Mouse (Mus musculus): ENCODE measurements at regions not wholly inside any gene's neighbourhood (a gene's known extent, or its start where the extent isn't known, plus 50 kb on each side); places are given as distances from the start of the nearest gene placed in this dataset.
A peak's percentile ranks its signal among the peaks of the same experiment; 100 is the strongest.

DNA sequence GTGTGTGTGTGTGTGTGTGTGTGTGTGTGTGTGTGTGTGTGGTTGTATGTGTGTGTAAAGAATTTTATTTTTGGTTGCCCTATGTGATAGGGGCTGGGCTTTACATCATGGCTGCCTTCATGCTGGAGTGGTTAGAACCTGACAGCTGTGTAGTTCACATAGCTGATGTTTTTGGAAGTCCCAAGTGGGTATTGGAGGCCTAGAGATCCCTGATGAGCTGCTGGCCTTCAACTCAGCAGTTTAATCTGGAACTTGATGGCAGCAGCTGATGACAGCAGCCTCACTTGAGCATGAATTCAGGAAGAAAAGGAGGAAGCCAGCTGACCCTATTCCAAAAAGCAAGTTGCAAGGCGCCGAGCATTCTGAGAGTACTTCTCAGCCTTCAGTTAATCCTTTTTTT is 846.6 kb downstream of the Adgrl2 start:
- DNase-seq: no peak

DNA sequence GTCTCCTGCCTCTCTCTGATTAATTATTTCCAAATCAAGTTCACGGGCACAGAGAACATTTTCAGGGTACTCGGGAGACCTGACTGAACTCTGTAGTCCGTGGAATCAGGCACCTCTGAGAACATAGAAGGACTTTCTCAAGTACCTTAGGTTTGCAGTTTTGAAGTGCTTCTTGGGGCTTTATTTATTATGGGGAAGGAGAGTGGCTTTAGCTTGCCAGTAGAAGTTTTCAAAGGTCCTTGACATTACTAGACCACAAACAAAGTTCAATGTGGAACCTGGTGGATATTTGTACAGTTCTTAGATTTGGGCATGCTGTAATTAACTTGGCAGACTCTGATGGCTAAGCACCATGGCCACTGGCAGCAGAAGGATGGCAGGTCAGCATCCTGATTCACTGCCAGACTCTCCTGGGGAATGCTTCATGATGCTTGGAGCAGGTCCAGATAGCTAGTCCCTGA is 853.5 kb downstream of the Adgrl2 start:
- peak; percentile 7 for DNase-seq

DNA sequence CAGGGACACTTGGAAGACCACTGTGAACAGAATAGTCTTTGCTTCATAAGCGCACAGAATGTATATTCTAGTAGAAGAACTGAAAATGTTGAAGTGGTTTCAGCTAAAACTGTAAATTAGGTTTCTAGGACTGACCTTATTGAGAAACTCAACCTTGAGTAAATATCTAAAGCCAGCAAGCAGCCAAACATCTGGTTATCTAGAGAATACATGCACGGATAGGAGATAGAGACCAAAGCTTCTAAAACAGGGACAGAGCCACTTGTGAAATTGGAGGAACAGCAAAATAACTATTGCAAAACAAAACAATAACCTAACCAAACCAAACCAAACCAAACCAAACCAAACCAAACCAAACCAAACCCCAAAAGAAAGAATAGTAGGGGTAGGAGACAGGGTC is 855.7 kb downstream of the Adgrl2 start:
- no peak for DNase-seq

DNA sequence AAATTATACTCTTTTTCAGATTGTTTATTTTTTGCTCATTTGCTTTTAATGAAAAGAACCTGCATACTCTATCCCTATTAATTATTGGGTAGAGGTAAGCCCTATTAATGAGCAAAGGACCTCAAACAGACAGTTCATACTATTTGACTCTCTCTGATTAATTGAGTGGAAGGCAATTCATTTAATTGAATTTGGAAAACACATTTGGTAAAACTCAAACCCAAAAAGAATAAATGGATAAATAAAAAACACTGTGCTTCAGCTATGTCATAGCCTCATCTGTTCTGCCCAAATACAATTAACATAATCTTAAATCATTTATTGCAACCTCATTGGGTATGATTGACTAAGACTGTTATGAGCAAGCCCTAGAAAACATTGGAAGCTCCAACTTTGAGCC is 874.8 kb downstream of the Adgrl2 start:
- DNase-seq: no peak

DNA sequence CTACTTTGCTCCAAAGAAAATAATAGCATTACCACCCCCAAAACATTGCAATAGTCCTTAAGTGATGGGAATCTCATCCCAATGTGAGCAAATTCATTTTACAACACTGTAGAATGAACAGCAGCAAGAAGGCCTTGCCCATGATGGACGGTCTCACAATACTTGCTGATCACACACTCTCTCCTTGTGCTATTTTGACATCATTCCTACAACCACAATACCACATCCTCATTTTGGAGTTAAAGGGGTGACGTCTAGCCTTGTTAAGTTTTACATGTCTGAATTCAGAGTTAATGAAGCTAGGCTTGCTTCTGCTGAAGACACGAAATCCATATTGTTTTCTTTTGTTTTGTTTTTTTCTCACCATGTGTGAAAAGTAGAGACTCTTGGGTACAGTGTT is 878.2 kb downstream of the Adgrl2 start:
- DNase-seq: no peak

- no peak for DNase-seq
Observed at GRCm38 (mm10) chr3:148107031-148107430, 883.3 kb downstream of the Adgrl2 start.

DNA sequence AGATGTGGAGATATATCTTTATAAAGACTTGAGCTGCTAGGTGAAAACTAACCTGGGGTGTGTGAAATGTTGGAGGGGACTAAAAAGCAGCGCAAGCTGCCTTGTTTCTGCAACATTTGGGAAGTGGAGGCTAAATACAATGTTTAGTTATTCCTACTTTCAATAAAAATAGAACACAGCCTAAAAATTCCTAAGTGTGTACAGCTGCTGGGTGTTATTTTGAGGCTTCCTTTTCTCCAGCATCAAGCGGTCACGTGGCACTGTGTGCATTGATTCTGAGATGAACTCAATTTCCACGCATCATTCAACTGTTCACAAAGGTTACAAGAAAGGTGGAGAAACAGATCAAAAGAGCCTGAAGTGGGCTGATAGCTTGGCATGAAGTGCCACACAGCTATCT is 896.4 kb downstream of the Adgrl2 start:
- no peak for DNase-seq

- no peak for DNase-seq
Observed at GRCm38 (mm10) chr3:148075841-148076240, 914.5 kb downstream of the Adgrl2 start.

DNA sequence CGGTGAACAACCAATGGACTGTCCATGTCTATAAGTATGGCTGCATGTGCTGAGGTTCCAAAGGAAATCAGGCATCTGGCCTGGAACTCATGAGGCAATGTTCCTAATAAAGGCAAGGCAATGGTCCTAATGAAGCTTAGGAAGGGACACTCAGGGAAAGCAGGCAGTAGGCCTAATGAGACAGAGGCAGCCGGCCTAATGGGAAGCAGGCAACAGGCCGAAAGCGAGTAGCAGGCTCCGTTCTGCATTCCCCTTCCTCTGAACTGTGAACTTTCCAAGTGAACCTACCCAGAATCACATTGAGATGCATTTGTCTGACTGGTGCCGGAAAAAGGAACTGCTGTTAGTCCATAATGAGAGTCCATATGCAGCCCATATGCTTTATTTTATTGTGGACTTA is 923.7 kb downstream of the Adgrl2 start:
- no peak for DNase-seq

- no peak for DNase-seq
Observed at GRCm38 (mm10) chr3:148056074-148056473, 934.3 kb downstream of the Adgrl2 start.

GRCm38 (mm10) chr3:148052516-148052915 is 937.8 kb downstream of the Adgrl2 start:
- no peak for DNase-seq

DNA sequence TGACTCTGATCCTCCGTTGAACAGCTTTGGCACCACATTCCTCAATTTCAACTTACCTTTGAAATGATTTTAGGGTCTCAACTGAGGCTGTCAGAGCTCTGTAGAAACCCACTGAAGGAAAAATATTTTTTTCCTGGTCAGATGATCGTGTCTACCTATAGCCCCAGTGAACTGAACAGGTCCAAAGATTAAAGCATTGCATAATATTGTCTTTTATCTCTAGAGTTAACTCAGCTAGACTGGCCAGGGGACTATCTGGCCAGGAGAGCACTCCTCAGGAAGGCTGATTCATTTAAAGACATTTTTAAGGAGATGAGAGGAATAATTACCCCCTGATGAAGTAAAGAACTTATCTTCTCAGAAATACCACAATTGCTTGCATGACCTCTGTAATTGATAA is 942.1 kb downstream of the Adgrl2 start:
- no peak for DNase-seq

GRCm38 (mm10) chr3:148032532-148032931 is 957.8 kb downstream of the Adgrl2 start:
- DNase-seq: no peak

- no peak for DNase-seq
Observed at GRCm38 (mm10) chr3:148005831-148006230, 984.5 kb downstream of the Adgrl2 start.

GRCm38 (mm10) chr3:148004006-148004405 is 986.3 kb downstream of the Adgrl2 start:
- DNase-seq: peak in 1 of 2 experiments; percentile 13

DNA sequence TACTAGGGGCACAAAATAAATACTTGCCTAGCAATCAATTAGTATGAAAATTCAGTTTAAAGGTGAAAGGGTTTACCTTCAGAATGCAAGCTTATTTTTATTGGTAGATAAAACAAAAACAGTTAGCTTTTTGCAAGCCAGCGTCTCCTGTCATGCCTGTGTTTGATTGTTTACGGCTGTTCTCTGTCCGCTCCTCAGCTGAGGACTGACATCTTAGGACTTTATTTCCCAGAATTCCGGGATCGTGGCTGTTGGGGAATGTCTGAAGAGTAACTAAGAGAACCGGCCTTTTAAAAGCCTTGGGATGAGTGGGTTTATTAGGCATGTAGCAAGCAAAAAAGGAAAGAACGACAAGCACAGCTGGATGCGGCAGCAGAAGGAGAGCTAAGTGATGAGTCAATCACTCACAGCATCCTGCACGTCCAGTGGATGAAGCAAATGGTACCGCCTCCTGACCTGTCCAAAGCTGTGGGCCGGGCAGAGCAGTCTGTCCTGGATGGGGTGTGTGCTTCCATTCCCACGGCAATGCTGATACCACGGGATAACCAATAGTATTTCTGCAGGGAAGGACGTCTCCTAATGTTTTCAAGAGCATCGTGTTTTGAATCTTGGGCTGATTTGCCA is 990.9 kb downstream of the Adgrl2 start:
- no peak for DNase-seq

GRCm38 (mm10) chr3:147991738-147992137 is 998.6 kb downstream of the Adgrl2 start:
- DNase-seq: no peak

DNA sequence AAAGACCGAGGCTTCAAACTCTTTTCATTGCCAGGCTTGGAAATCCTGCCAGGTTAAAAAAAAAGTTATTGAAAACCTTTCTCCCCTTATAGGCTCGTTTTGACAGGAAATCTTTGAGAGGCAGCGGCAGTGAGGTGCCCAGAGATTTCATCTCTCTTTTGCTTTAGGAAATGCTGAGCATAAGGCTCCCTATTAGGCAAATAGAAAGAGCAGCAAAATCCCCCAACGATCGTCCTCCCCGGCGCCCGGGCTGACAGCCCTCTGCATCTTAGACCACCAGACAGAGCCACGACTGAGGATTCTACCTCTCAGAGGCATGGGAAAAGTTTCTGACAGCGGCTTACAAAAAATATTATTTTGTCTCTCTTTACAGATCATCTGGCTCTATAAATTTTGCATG is 999.5 kb downstream of the Adgrl2 start:
- no peak for DNase-seq

- no peak for DNase-seq
Observed at GRCm38 (mm10) chr3:147982831-147983230, 1007.5 kb downstream of the Adgrl2 start.

- DNase-seq: no peak
Observed at GRCm38 (mm10) chr3:147981621-147982020, 1008.7 kb downstream of the Adgrl2 start.

DNA sequence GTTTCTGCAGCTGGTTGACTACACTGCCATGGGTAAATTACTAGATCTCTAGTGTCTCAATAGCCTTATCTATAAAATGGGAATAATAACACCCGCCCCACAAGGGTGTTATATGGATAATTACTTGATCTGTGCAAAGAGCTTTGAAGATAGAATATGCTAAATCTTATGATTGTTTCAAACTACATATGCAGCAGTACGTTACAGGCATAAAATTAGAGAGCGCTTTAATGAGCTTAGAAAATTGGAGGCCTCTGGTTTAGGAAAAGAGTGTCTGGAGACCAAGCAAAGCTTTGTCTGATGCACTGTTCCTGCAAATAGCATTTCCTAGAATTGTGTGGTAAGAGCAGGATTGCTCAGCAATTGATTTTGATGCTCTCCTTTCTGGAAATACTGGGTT is 1013.8 kb downstream of the Adgrl2 start:
- DNase-seq: no peak

DNA sequence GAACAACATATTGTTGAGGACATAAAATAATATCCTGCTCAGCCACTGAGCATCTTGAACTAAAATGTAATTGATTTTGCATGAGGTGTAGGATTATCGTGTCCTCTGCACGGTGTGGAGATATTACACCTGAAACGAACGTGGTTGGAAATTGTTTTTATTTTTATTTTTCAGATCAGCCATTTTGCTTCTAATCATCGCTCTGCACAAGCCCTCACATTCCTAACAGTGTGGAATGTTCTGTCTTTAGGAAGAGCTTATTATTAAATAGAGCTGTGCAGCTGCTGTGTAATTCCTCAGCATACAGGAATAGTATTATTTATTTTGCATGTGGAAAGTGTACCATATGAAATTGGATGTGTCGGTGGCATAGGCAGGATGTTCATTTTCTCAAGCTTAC is 1014.3 kb downstream of the Adgrl2 start:
- DNase-seq: no peak

- DNase-seq: no peak
Observed at GRCm38 (mm10) chr3:147975500-147975899, 1014.9 kb downstream of the Adgrl2 start.

- DNase-seq: no peak
Observed at GRCm38 (mm10) chr3:147974515-147974914, 1015.8 kb downstream of the Adgrl2 start.

- DNase-seq: no peak
Observed at GRCm38 (mm10) chr3:147968271-147968670, 1022.1 kb downstream of the Adgrl2 start.

All from kidney, adult 8-10 months (tissue).